Mouse (Mus musculus): ENCODE data around the gene Zfp667. TPM values are rescaled to one million over a fixed set of nuclear protein-coding genes. Genes with fewer than 3 reads are reported as not detected.
"Not testable (repeated sequence)": the region's sequence is repeated elsewhere in the genome, so short reads cannot be mapped to it uniquely, and the experiment has no call there.

Gene Zfp667
- total RNA-seq (2014; rRNA removed; ENCODE audit: low replicate concordance) (0.95 and 2.7 TPM in 2 replicates), polyA plus RNA-seq (2015; fragmentation: Nextera tagmentation; extraction: Ambion mirVana) (3.3 and 4.7 TPM in 2 replicates)

DNA sequence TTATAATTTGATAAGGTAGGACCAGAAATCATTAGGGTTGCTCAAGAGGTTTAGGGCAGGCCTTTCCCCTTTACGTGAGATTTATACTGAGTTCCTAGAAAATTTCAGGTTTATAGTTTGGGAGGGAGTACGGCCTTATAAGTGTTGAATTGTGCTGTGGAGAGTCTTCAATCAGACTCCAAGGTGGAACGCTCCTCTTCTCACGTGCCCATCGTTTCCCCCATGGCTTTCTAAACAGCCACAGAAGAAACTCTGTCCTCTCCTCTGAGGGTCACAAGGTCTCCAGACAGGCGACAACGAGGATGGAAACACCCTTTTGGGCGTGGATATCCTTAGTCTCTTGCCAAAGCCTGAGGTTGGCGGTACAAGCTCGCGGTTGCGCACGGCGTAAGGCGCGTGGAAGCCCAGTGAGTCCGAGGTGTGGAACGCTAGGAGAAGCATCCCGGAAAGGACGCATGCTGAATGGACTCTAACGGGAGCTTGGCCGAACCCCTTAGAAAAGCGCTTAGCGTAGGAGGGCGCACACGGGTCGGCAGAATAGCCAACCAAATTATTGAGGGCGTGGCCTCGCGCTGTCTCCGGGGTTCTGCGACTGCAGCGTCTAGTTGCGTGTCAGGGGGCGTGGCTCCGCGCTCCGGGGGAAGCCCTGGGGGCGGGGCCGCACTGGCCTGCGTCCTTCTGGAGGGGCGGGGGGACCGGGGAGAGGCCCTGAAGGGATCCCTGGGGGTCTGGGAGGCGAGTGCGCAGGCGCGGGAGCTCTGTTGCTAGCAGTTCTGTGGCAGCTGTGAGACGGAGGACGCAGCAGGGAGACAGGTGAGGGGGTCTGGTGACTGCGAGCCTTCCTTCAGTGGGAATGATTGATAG is at the start of gene Zfp667:
Gene Zfp667, plus strand, starts transcription at position 738 of the 864 bp plus-strand sequence.
- 3% methylated on average over 50 of the region's 50 CpGs for WGBS

DNA sequence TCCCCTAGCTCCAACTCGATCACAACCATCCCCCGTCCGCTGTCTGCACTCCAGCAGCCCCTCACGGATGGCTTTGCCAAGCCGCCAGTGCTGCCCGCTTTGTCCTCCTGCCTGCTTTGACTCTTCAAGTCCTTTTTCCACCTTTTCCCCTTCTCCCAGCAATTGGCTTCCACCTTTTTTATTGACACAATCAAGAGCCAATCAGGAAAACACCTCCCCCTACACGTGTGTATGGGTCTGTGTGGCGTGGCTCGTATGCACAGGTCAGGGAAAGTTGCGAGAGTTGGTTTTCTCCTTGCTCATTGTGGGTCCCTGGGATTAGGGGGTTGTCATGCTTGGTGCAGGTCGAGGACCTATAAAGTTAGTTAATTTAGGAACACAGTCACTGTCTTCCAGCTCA is 46.6 kb upstream of the Zfp667 start:
- Histone ChIP-seq H3K9ac (replicated peaks; ENCODE audit: low read depth, low read length) (no peak overlapping the region), H3K4me3 (ENCODE audit: low read depth, low read length) (no peak overlapping the region), H3K9me3 (replicated peaks; ENCODE audit: control insufficient read depth, low read length) (no peaks in the 10 kb centered on the region), H3K27ac (ENCODE audit: low read depth) (no peak overlapping the region), H3K36me3 (replicated peaks; ENCODE audit: control insufficient read depth, insufficient read depth, low read length) (no peaks in the 10 kb centered on the region), H3K4me2 (ENCODE audit: low read depth, low read length) (no peak overlapping the region), H3K4me1 (ENCODE audit: control insufficient read depth, insufficient read depth) (no peaks in the 10 kb centered on the region), H3K27me3 (ENCODE audit: control insufficient read depth, insufficient read depth, low read length) (no peaks in the 10 kb centered on the region)
- WGBS = 44% methylated on average over 11 of the region's 11 CpGs
- no peak for TF ChIP-seq EP300 (IDR thresholded peaks at IDR 0.05; ENCODE audit: low read depth)
- no peak for TF ChIP-seq CTCF (IDR thresholded peaks at IDR 0.05; ENCODE audit: low read depth)
- ATAC-seq (ENCODE audit: insufficient read depth, low read depth) = no peak
- DNase-seq (ENCODE audit: low spot score) = no peak

More for the DNA sequence above, at the start of gene Zfp667:
- Histone ChIP-seq H3K4me3 (ENCODE audit: low read depth, low read length) (peak within 1 kb of the TSS; percentile 55), H3K9ac (replicated peaks; ENCODE audit: low read depth, low read length) (peak within 1 kb of the TSS; percentile 60), H3K4me2 (ENCODE audit: low read depth, low read length) (peak within 1 kb of the TSS; percentile 69), H3K27ac (ENCODE audit: low read depth) (peak within 1 kb of the TSS; percentile 63), H3K27me3 (ENCODE audit: control insufficient read depth, insufficient read depth, low read length) (no peaks in the 10 kb centered on the region), H3K9me3 (replicated peaks; ENCODE audit: control insufficient read depth, low read length) (no peaks in the 10 kb centered on the region), H3K36me3 (replicated peaks; ENCODE audit: control insufficient read depth, insufficient read depth, low read length) (no peaks in the 10 kb centered on the region), H3K4me1 (ENCODE audit: control insufficient read depth, insufficient read depth) (peaks cover 10% of the 10 kb centered on the region; the same call in 1 of the 2 replicates)
- DNase-seq (ENCODE audit: low spot score) (peak; percentile 94), ATAC-seq (ENCODE audit: insufficient read depth, low read depth) (peak; percentile 91)
- 0 out of 2 replicates have a peak, but pooled peaks have one; percentile 32 for TF ChIP-seq EP300 (IDR thresholded peaks at IDR 0.05; ENCODE audit: low read depth)
- TF ChIP-seq CTCF (IDR thresholded peaks at IDR 0.05; ENCODE audit: low read depth) = no peak

DNA sequence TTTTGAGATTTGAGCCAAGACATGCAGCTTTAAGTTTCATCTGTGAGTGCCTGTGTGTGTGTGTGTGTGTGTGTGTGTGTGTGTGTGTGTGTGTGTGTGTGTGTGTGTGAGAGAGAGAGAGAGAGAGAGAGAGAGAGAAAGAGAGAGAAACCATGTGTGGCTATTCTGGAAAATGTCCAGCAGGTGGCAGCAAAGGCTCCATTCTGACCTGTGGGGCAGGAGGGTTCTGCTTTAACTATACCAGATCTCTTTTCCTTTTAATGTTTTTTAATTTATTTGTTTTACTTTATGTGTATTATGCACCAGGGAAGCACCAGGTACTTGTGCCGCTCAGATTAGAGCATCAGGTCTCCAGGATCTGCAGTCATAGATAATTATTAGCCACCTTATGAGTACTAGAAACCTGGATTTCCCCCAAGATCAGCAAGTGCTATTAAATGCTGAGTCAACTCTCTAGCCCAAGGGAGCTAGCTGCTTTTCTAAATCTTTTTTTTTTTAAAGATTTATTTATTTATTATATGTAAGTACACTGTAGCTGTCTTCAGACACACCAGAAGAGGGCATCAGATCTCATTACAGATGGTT is 45.4 kb upstream of the Zfp667 start:
- not testable (repeated sequence) for H3K4me1 ChIP-seq (ENCODE audit: control insufficient read depth, insufficient read depth); H3K4me2 ChIP-seq (ENCODE audit: low read depth, low read length); H3K27me3 ChIP-seq (ENCODE audit: control insufficient read depth, insufficient read depth, low read length); H3K4me3 ChIP-seq (ENCODE audit: low read depth, low read length); H3K36me3 ChIP-seq (replicated peaks; ENCODE audit: control insufficient read depth, insufficient read depth, low read length); H3K9me3 ChIP-seq (replicated peaks; ENCODE audit: control insufficient read depth, low read length); DNase-seq (ENCODE audit: low spot score); H3K9ac ChIP-seq (replicated peaks; ENCODE audit: low read depth, low read length); ATAC-seq (ENCODE audit: insufficient read depth, low read depth); H3K27ac ChIP-seq (ENCODE audit: low read depth)
- peak; percentile 56 for TF ChIP-seq CTCF (IDR thresholded peaks at IDR 0.05; ENCODE audit: low read depth)
- WGBS = 21% methylated on average over 1 of the region's 1 CpGs

DNA sequence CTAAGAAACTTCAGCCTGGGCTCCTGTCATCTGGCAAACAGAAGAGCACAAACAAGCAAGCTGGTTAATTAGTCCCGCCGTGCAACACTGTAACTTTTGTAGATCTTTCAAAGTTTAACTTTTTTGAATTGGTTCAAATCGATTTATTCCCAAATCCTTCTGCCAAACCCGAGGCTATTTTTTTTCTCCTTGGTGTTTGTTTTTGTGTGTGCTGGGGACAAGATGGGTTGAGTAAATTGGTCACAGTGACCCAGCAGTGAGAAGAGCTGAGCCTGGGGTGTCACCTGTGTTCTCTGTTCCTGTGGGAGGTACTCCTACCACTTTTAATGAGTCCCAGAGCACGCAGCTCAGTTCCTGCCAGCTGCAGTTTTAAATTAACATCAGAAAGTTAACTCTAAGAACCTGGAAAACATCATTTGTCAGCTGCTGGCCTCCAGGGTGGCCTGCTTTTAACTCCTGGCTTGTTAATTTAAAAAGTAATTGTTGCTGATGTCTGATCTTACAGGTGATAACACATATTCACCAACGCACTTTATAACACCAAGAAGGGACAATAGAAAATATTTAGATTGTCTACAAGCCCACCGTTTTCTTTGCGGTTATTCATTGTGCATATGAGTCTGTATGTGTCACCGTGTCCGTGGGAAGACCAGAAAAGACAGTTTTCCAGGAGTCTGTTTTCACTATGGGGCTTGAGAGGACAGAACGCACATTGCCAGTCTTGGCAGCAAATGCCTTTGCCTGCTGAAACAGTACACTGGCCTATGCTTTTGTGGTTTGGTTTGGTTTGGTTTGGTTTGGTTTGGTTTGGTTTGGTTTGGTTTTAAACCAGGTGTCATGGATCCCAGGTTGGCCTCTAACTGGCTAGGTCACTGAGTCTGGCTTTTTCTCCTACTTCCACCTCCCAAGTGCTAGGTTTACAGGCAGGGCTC is 41.8 kb upstream of the Zfp667 start:
- TF ChIP-seq CTCF (IDR thresholded peaks at IDR 0.05; ENCODE audit: low read depth) (no peak), EP300 (IDR thresholded peaks at IDR 0.05; ENCODE audit: low read depth) (no peak)
- ATAC-seq (ENCODE audit: insufficient read depth, low read depth) (no peak), DNase-seq (ENCODE audit: low spot score) (no peak)
- Histone ChIP-seq H3K4me1 (ENCODE audit: control insufficient read depth, insufficient read depth) (no peaks in the 10 kb centered on the region), H3K4me3 (ENCODE audit: low read depth, low read length) (no peak overlapping the region), H3K36me3 (replicated peaks; ENCODE audit: control insufficient read depth, insufficient read depth, low read length) (no peaks in the 10 kb centered on the region), H3K9me3 (replicated peaks; ENCODE audit: control insufficient read depth, low read length) (no peaks in the 10 kb centered on the region), H3K27me3 (ENCODE audit: control insufficient read depth, insufficient read depth, low read length) (no peaks in the 10 kb centered on the region), H3K27ac (ENCODE audit: low read depth) (no peak overlapping the region), H3K4me2 (ENCODE audit: low read depth, low read length) (no peak overlapping the region), H3K9ac (replicated peaks; ENCODE audit: low read depth, low read length) (no peak overlapping the region)
- WGBS = 33% methylated on average over 11 of the region's 11 CpGs

DNA sequence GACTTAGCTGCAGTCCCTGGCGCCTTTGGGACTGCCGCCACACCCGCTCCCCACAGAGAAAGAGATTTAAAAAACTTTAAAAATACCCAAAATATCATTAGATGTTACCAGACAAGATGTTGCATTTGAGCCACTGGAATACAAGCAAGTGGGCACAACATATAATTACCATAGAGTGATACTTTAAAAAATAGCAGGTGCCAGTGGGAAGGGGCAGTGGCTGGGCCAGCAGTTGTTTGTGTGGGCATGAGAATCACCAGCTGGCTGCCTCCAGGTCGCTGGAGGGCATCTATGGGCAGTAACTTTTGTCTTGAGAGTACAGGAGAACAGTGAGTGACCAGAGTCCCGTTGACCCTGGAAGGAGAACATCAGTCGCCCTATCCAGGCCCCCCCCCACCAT is 34.0 kb upstream of the Zfp667 start, which contains the start of gene Epp13:
Gene Epp13, plus strand, starts transcription at position 301 of the 400 bp plus-strand sequence.
- Histone ChIP-seq H3K4me3 (ENCODE audit: low read depth, low read length) (no peak within 1 kb of the TSS), H3K36me3 (replicated peaks; ENCODE audit: control insufficient read depth, insufficient read depth, low read length) (no peaks in the 10 kb centered on the region), H3K4me1 (ENCODE audit: control insufficient read depth, insufficient read depth) (no peaks in the 10 kb centered on the region), H3K4me2 (ENCODE audit: low read depth, low read length) (no peak within 1 kb of the TSS), H3K9ac (replicated peaks; ENCODE audit: low read depth, low read length) (no peak within 1 kb of the TSS), H3K27me3 (ENCODE audit: control insufficient read depth, insufficient read depth, low read length) (no peaks in the 10 kb centered on the region), H3K9me3 (replicated peaks; ENCODE audit: control insufficient read depth, low read length) (no peaks in the 10 kb centered on the region), H3K27ac (ENCODE audit: low read depth) (no peak within 1 kb of the TSS)
- ATAC-seq (ENCODE audit: insufficient read depth, low read depth) (no peak), DNase-seq (ENCODE audit: low spot score) (no peak)
- TF ChIP-seq CTCF (IDR thresholded peaks at IDR 0.05; ENCODE audit: low read depth) (no peak), EP300 (IDR thresholded peaks at IDR 0.05; ENCODE audit: low read depth) (no peak)
- WGBS = 75% methylated on average over 6 of the region's 6 CpGs
